Comparison of ENCODE assay signal across 10 mouse cellular contexts in the genomic region with DNA sequence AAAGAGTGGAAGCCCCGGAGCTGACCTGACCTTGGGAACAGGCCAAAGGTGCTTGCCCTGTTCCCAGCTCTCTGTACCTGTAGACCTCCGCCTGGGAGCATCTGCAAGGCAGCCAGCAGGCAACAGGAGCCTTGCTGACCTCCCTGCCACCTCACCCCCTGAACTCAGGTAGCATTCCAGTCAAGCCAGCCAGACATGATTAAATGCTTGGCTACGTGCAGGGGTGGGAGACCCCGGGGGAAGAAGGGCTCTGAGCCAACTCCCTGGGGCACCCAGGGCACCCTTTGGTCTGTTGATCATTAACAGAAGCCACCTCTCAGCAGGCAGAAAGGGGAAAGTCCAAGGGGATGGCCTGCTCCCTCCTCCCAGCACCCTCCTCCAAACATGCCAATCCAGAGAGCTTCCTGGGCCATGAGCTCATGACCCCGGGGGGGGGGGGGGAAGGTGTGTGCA. TPM values are rescaled to one million over a fixed set of nuclear protein-coding genes. Genes with fewer than 3 reads are reported as not detected.
DNase-seq lines count a peak whose midpoint lies in the region; ATAC-seq and TF ChIP-seq lines count a peak whose summit lies in the region.
"Had no signal": no experiment of that assay in that cellular context is flagged by ENCODE, and none has a peak within 500 bp of the region (broad histone marks: within the 10 kb centered on the region; RNA-seq: fewer than 3 reads in every experiment).

No protein-coding gene starts in this region.

- no peak for TF ChIP-seq CTCF in kidney, adult 2 months (conservative IDR thresholded peaks at IDR 0.05; ENCODE audit: insufficient read depth, insufficient read length, low read depth, low read length)
- no peak for TF ChIP-seq CTCF in forebrain, postnatal 0 days (IDR thresholded peaks at IDR 0.05; ENCODE audit: low read depth)

- no peaks in the 10 kb centered on the region for H3K27me3 ChIP-seq in heart, embryonic 10.5 days (ENCODE audit: insufficient read depth, poor library complexity, severe bottlenecking)
- no peaks in the 10 kb centered on the region for H3K27me3 ChIP-seq in kidney, adult 2 months (replicated peaks; ENCODE audit: control insufficient read depth, insufficient read depth, low read length)
- H3K27me3 ChIP-seq in liver, embryonic 11.5 days (replicated peaks; ENCODE audit: control insufficient read depth, insufficient read depth, low read length): no peaks in the 10 kb centered on the region
- H3K27me3 ChIP-seq in stomach, embryonic 14.5 days (ENCODE audit: control insufficient read depth, insufficient read depth, low read length): no peaks in the 10 kb centered on the region
- H3K27me3 ChIP-seq in forebrain, postnatal 0 days (ENCODE audit: insufficient read depth, low read length): no peaks in the 10 kb centered on the region

- 45% methylated on average over 5 of the region's 5 CpGs for WGBS in heart, embryonic 10.5 days
- WGBS in kidney, adult 2 months: 25% methylated on average over 5 of the region's 5 CpGs
- 64% methylated on average over 4 of the region's 5 CpGs for WGBS in liver, embryonic 11.5 days
- WGBS in stomach, embryonic 14.5 days: 27% methylated on average over 5 of the region's 5 CpGs
- 75% methylated on average over 5 of the region's 5 CpGs for WGBS in forebrain, postnatal 0 days

- peak; percentile 79 for ATAC-seq in liver, embryonic 11.5 days (replicated peaks; ENCODE audit: low FRiP score)
- ATAC-seq in stomach, embryonic 14.5 days (ENCODE audit: insufficient number of reproducible peaks, insufficient read depth, low FRiP score, low read depth): peak; percentile 85
- ATAC-seq in forebrain, postnatal 0 days: no peak

- 0 out of 2 replicates have a peak overlapping the region, but pooled peaks have one; percentile 3 for H3K9ac ChIP-seq in liver, embryonic 11.5 days (ENCODE audit: low read depth, low read length)
- no peak overlapping the region; the same call in 1 of the 2 replicates for H3K9ac ChIP-seq in stomach, embryonic 14.5 days (replicated peaks; ENCODE audit: low read depth, low read length)
- no peak overlapping the region for H3K9ac ChIP-seq in forebrain, postnatal 0 days

- H3K4me1 ChIP-seq in heart, embryonic 10.5 days: peaks cover 10% of the 10 kb centered on the region
- peaks cover 22% of the 10 kb centered on the region for H3K4me1 ChIP-seq in kidney, adult 2 months (ENCODE audit: control insufficient read depth, insufficient read depth, low read length)
- H3K4me1 ChIP-seq in liver, embryonic 11.5 days (replicated peaks; ENCODE audit: control insufficient read depth, insufficient read depth, low read length): peaks cover 2% of the 10 kb centered on the region; the same call in 1 of the 2 replicates
- peaks cover 3% of the 10 kb centered on the region; the same call in 1 of the 2 replicates for H3K4me1 ChIP-seq in stomach, embryonic 14.5 days (ENCODE audit: control insufficient read depth, insufficient read depth, low read length)
- no peaks in the 10 kb centered on the region for H3K4me1 ChIP-seq in forebrain, postnatal 0 days (ENCODE audit: insufficient read depth)

- H3K4me2 ChIP-seq in liver, embryonic 11.5 days: peak overlapping the region; percentile 44
- peak overlapping the region; percentile 26; the same call in 1 of the 2 replicates for H3K4me2 ChIP-seq in stomach, embryonic 14.5 days (replicated peaks; ENCODE audit: low read depth, low read length)
- no peak overlapping the region for H3K4me2 ChIP-seq in forebrain, postnatal 0 days (ENCODE audit: low read depth)

- H3K27ac ChIP-seq in heart, embryonic 10.5 days: peak overlapping the region; percentile 65
- peak overlapping the region; percentile 48 for H3K27ac ChIP-seq in kidney, adult 2 months (ENCODE audit: insufficient read depth, low read depth, low read length)
- peak overlapping the region; percentile 72 for H3K27ac ChIP-seq in liver, embryonic 11.5 days (ENCODE audit: low read depth, low read length)
- H3K27ac ChIP-seq in stomach, embryonic 14.5 days (ENCODE audit: low read length): peak overlapping the region; percentile 87; the same call in 1 of the 2 replicates
- H3K27ac ChIP-seq in forebrain, postnatal 0 days (ENCODE audit: low read depth, low read length): no peak overlapping the region

- no peak for TF ChIP-seq POLR2A in kidney, adult 2 months (IDR thresholded peaks at IDR 0.05; ENCODE audit: low read depth, low read length)

- no peak for DNase-seq in heart, embryonic 10.5 days (ENCODE audit: low spot score)
- DNase-seq in heart, adult 9 months (ENCODE audit: low spot score in 2 of 2): no peak
- DNase-seq in kidney, adult 2 months: peak; percentile 97
- DNase-seq in liver, embryonic 11.5 days (ENCODE audit: low spot score): peak; percentile 61
- no peak for DNase-seq in c-Kit-positive CD71-positive TER-119-positive erythroid progenitor cells, embryonic 14.5 days (ENCODE audit: low spot score)
- DNase-seq in forebrain, postnatal 0 days: no peak
- no peak for DNase-seq in frontal cortex, postnatal 14 days (ENCODE audit: low spot score in 2 of 2)
- DNase-seq: right cerebral cortex, postnatal 4 days had no signal

- no peak overlapping the region for H3K4me3 ChIP-seq in heart, embryonic 10.5 days
- H3K4me3 ChIP-seq in kidney, adult 2 months (ENCODE audit: insufficient read depth, low read depth, low read length): no peak overlapping the region
- H3K4me3 ChIP-seq in liver, embryonic 11.5 days (ENCODE audit: low read depth, low read length): no peak overlapping the region
- H3K4me3 ChIP-seq in stomach, embryonic 14.5 days (ENCODE audit: low read depth, low read length): no peak overlapping the region
- no peak overlapping the region for H3K4me3 ChIP-seq in forebrain, postnatal 0 days (ENCODE audit: low read depth, low read length)
- H3K4me3 ChIP-seq: myocyte had no signal

- peaks cover 13% of the 10 kb centered on the region for H3K36me3 ChIP-seq in heart, embryonic 10.5 days
- H3K36me3 ChIP-seq in kidney, adult 2 months (ENCODE audit: control insufficient read depth, insufficient read depth, low read length): peaks cover 3% of the 10 kb centered on the region; the same call in 1 of the 2 replicates
- peaks cover 5% of the 10 kb centered on the region; the same call in 1 of the 2 replicates for H3K36me3 ChIP-seq in liver, embryonic 11.5 days (ENCODE audit: control insufficient read depth, insufficient read depth, low read length)
- H3K36me3 ChIP-seq in stomach, embryonic 14.5 days (ENCODE audit: control insufficient read depth, insufficient read depth, low read length): peaks cover 7% of the 10 kb centered on the region; the same call in 1 of the 2 replicates
- H3K36me3 ChIP-seq in forebrain, postnatal 0 days (ENCODE audit: insufficient read depth): no peaks in the 10 kb centered on the region

- H3K9me3 ChIP-seq in heart, embryonic 10.5 days: no peaks in the 10 kb centered on the region
- H3K9me3 ChIP-seq in liver, embryonic 11.5 days (ENCODE audit: control insufficient read depth, low read length): no peaks in the 10 kb centered on the region
- no peaks in the 10 kb centered on the region for H3K9me3 ChIP-seq in stomach, embryonic 14.5 days (ENCODE audit: control insufficient read depth, low read depth, low read length)
- no peaks in the 10 kb centered on the region for H3K9me3 ChIP-seq in forebrain, postnatal 0 days (ENCODE audit: low read length)

RNA-seq across cellular contexts. Expression of a gene that starts 9.3 kb away (rescaled TPM):
- polyA plus RNA-seq in heart, embryonic 10.5 days (2016; fragmentation: Nextera tagmentation; extraction: Ambion mirVana): 90.2 and 114 TPM in 2 replicates
- 109 and 111 TPM in 2 replicates for polyA plus RNA-seq in kidney, adult 2 months (2012; rRNA removed)
- polyA plus RNA-seq in liver, embryonic 11.5 days (2014; fragmentation: Nextera tagmentation; extraction: Ambion mirVana): 69.6 and 72.7 TPM in 2 replicates
- polyA plus RNA-seq in stomach, embryonic 14.5 days (2014; fragmentation: Nextera tagmentation; extraction: Ambion mirVana): 228 and 245 TPM in 2 replicates
- 15.3 and 24.1 TPM in 2 replicates for total RNA-seq in forebrain, postnatal 0 days (2014; rRNA removed)
- 37.0 and 43.8 TPM in 2 replicates for polyA plus RNA-seq in forebrain, postnatal 0 days (2015; fragmentation: Nextera tagmentation; extraction: Ambion mirVana)

Comparison
In these comparisons a context has a peak if more than half of its experiments do, and no peak if none do; other contexts are left out.
1. DNase-seq: peak in kidney, adult 2 months (single experiment) and liver, embryonic 11.5 days (single experiment); none in heart, embryonic 10.5 days (single experiment), heart, adult 9 months (0 of 2), c-Kit-positive CD71-positive TER-119-positive erythroid progenitor cells, embryonic 14.5 days (single experiment), forebrain, postnatal 0 days (single experiment) and frontal cortex, postnatal 14 days (0 of 2).